Mouse (Mus musculus): Measurements from ENCODE around the gene Prox1.

- TF ChIP-seq CTCF (IDR thresholded peaks at IDR 0.05; ENCODE audit: insufficient read depth, low read depth, low read length) (no peak), POLR2A (IDR thresholded peaks at IDR 0.05; ENCODE audit: insufficient read depth, low read depth, low read length) (no peak)
These were observed 21.5 kb upstream of the Prox1 start for GRCm38 (mm10) chr1:190192011-190192410.

Data from olfactory bulb, adult 2 months (tissue).